Mouse (Mus musculus): Measurements from ENCODE around the gene Thoc5. TPM values are rescaled to one million over a fixed set of nuclear protein-coding genes. Genes with fewer than 3 reads are reported as not detected.

Gene Thoc5
- total RNA-seq, 2 experiments from 2014 or later = 18.2 to 19.6 TPM

DNA sequence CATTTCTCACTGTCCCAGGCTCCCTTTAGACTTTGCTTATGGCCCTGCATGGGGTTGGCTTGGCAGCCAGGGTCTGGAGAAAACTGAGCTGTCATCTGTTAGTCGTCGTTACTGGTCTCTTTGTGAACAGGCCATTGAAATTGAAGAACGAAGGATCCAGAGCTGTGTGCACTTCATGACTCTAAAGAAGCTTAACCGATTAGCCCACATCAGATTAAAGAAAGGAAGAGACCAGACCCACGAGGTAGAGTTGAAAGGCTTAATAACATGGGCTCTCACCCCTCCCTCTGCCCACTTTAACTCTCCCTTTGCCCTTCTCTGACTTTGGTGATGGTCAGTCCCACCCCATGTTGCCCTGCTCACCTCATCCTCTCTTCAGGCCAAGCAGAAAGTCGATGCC is 6.8 kb downstream of the Thoc5 start:
- DNase-seq (ENCODE audit: low spot score in 2 of 2) = no peak

DNA sequence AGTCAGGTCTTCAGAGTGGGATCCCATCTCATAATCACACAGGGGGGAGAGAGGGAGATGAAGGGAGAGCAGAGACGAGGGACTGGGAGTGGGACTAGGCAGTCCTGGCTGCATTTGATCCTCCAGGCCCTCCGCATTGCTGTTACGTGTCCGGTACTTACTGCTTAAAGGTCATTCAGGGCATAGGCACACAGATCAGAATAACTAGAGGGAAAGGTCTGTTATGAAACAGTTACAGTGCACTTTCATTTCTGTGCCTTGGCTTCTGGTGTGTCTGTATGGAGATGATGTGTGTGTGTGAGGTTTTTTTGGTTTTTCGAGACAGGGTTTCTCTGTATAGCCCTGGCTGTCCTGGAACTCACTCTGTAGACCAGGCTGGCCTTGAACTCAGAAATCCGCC is 11.1 kb downstream of the Thoc5 start:
- no peak for DNase-seq (ENCODE audit: low spot score in 2 of 2)

DNA sequence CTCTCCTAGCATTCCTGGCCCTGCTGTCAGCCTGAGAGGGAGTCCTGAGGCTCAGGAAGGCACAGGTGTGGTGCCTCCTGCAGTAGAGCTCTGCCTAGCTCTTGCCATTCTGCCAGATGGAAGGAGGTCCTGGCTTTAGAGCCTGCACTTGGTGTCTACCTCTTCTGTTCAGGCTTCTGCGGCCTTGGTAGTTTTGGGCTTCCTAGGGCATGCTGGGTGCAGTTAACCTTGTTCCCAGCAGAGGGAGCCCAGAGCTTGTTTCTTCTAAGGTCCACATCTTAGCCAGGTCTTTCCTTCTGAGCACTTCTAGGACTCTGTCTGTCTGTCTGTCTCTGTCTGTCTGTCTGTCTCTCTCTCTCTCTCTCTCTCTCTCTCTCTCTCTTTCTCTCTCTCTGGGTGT is 20.9 kb downstream of the Thoc5 start:
- DNase-seq (ENCODE audit: low spot score in 2 of 2) = peak in 1 of 2 experiments; percentile 25

DNA sequence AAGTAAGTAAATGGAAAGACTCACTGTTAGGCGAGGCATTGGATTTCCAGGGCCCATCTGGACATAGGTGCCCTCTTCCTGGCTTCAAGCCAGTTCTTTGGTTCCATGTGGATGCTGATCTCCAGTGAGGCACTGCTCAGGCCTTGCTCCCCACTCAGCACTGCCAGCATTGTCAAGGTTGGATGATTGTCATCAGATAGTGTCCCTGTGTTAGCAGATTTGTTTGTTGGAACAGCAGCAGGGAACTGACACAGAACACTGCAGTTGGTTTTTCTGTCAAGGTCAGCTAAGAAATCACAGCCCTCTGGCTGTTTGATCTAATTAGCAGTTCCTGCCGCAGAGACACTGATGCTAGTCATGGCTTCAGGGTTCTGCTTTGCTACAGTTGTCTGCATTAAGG is 26.2 kb downstream of the Thoc5 start:
- no peak for DNase-seq (ENCODE audit: low spot score in 2 of 2)

DNA sequence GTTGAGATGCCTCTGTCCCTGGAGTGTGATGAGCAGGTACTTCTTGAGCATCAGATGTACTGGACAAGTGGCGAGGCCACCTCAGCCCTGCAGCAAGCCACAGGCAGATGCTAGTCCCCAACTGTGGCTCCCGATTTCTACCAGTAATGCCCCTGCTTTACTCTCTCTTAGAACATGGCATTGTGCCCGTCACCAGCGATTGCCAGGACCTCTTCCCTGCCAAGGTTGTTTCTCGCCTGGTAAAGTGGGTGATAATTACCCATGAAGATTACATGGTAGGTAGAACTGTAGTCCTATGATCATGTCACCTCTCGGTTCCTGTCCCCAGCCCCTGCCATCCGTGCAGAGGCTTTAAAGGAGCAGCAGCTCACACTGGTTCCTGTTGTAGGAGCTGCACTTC is 26.6 kb downstream of the Thoc5 start:
- DNase-seq (ENCODE audit: low spot score in 2 of 2) = no peak

DNA sequence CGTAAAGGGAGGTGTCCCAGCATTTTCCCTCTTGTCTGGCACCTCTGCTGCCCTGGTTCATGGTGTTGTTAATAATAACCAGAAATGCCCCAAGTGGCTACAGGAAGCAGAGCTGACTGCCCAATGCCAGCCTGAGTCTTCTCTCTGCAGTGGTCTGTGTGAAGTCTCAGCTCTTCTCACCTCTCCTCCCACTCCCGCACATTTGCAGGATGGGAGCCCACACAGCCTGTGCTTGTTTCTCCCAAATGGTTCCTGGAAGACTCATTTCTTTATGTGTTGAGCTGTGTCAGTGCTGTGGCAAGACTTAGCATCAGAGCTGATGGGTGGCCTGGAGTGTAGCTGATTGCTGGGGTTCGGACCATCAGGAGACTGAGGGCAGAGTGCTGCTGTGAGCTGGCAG is 32.1 kb downstream of the Thoc5 start:
- no peak for DNase-seq (ENCODE audit: low spot score in 2 of 2)

DNA sequence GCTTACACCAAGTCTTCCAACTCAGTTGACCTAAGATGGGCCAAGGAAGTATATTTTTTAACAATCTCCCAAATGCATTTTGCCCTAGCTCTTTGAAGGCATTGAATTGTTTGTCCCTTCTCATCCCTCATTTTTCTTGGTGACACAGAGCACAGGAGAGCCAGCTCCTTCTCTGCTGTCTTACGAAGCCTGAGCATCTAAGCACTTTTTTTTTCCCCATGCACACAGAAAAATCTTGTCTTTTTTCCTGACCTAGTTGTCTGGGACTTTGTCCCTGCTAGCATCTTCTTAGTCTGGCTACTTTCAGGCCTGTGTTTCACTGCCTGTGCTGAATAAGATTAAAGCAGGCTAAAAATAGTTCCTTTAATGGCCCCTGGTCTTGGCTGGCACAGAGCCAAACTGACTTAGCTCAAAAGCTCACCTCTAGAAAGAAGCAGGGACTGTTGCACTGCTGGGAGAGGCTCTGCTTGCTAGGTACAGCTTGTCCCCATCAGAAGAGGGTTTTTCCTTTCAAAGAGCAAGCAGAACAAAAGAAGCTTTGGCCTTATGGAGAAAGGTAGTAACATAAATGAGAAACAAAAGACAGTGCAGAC is 36.0 kb downstream of the Thoc5 start:
- DNase-seq (ENCODE audit: low spot score in 2 of 2) = no peak

DNA sequence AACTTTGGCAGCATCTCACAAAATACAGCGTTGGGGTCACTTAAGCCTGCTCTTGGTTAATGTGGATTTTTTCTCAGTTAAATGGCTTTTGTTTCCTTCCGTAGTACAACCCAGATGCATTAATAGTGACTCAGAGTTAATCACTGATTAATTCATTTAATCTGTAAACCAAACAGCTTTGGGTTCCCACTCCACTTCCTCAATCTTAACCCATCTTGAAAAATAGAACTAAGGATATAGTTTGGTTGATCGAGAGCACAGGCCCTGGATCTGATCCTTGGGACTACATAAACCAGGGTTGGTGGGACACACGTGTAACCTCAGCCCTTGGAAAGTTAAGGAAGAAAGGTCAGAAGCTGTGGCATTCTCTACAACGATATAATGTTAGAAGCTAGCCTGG is 41.1 kb downstream of the Thoc5 start:
- no peak for DNase-seq (ENCODE audit: low spot score in 2 of 2)

DNA sequence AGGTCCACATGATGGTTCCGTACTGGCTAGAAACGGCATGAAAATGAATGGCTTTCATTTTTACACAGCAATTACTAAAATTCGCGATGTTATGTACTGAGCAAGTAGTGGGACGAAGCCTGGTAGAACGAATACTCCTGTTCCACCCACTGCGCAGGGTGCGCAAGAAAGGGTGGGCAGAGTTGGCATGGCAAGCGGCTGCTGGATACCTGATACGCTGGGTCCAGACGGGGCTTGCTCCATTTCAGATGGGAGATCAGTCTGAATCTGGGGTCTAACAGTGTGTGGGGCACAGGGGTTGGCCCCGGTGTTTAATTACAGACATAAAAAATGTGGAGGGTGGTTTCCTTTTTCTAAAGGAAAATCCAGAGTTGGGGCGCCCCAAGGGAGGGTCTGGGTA is 51.4 kb downstream of the Thoc5 start:
- no peak for DNase-seq (ENCODE audit: low spot score in 2 of 2)

DNA sequence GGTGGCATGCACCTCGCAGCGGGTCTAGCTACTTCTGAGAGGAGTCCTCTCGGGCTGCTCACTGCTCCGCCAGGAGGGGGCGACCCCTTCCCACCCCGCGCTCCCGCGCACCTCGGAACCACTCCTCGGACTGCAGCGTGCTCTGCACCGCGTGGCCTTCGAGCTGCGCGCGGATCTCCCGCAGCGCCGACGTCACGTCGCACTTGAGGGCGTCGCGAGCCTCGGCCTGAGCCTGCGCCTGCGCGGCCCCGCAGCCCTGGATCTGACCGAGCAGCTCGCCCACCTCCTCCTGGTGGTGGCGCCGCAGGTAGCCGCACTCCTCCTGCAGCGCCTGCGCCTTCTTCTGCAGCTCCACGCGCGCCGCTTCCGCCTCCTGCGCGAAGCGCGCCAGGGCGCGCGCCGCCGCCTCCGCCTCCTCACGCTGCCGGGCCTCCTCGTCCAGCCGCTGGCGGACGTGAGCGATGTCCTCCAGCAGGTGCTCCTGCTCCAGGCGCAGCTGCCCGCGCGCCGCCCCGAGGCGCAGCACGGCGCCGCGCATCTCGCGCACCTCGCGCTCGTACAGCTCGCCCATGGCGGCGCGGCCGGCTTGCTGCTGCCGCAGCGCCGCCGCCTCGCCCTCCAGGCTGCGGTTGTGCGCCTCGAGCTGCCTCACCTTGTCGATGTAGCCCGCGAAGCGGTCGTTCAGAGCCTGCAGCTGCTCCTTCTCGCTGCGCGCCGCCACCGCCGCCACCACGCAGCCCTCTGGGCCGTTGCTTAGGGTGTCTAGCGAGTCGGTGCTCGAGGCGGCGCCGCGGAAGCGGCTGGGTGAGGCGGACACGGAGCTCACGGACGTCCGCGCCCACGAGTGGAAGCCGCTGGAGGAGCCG is 52.1 kb downstream of the Thoc5 start:
- DNase-seq (ENCODE audit: low spot score in 2 of 2) = peak in 1 of 2 experiments; percentile 25

DNA sequence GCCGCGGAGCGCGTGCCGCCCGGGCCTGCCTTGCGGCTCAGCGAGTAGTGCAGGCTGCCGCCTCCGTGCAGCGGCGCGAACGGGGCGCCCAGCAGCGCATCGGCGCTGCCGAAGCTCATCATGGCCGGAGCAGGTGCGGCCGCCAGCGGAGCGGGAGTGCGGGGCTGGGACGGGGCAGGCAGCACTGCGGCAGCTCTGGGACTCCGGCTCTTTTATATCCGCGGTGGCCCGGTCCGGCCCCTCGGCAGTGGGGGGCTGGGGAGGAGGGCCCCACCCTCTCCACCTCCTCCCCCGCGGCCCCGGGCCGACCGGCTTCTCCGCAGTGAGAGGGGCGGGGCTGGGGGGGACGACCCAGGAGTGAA is 52.7 kb downstream of the Thoc5 start, which contains the start of gene Nefh:
Gene Nefh (minus strand): TSS at position 252 of the 362 bp plus-strand sequence.
- no peak for DNase-seq (ENCODE audit: low spot score in 2 of 2)

DNA sequence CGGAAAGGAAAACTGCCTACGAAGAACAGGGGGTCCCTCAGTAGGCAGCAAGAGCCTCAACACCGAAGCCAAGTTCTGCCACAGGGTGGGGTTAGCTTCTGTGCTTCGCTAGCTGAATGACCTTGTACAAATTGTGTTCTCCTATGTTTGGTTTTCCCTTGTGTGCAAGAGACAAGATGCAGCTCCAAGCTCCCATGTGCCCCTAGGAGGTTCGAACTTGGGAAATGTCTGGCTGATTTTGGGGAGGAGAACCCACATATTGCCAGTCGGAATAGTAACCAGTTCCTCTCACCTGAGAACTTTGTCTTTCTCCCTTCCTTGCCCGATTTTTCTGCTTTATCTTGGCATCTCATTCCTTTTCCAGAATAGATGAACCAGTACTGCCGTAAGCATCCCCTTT is 53.7 kb downstream of the Thoc5 start:
- DNase-seq (ENCODE audit: low spot score in 2 of 2) = no peak

DNA sequence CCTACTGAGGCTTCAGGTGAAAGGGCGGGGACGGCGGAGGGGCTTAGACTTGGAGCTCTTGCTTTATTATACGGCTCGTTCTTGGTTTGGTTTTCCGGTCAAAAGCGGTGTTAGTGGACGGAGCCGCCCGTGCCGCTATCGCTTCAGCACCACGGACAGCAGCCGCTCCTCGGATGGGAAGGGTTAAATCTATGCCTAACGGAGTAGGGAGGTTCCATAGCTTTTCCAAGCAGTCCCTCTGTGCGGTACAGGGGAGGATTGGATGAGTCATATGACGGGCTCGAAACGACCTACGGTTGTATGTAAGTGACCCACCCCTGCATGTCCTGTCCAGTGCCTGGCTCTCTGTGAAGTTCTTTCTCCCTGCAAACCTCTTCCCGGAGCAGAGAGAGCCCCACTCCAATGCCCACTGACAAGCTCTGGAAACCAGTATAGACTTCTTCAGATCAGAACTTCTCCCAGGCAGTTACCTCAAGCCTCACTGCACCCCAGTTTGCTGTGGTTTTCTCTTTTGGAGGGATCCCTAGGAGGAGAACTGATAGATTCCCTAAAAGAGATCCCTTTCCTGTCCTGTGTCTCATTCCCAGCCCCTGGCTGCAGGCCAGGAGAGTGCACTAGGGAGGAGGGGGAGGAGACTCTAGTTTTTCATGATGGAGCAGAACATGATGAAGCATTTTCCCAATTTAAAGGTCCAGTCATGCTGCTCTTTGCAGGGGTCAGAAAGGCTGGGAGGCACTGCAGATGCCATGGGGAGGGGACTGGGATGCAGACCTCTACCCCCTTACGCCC is 54.3 kb downstream of the Thoc5 start:
- DNase-seq (ENCODE audit: low spot score in 2 of 2) = peak in 1 of 2 experiments; percentile 66

DNA sequence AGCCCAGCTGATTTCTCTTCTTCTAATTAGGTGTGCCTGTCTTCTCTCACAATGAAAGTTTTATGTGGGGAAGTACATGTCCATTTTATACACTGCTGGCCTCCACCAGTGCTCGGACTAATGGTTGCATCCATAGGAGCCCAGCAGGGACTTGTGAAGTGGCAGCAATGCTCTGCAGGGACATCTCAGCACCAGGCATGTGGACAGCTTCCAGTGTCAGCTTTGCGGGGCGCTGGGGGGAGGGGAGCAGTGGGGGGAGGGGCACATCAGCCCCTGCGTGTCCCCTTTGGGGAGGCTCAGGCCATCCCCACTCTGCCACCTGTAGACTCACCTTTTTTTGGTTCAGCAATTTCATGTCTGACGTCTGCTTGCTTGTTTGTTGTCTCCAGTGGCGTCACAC is 58.3 kb downstream of the Thoc5 start:
- DNase-seq (ENCODE audit: low spot score in 2 of 2) = no peak

DNA sequence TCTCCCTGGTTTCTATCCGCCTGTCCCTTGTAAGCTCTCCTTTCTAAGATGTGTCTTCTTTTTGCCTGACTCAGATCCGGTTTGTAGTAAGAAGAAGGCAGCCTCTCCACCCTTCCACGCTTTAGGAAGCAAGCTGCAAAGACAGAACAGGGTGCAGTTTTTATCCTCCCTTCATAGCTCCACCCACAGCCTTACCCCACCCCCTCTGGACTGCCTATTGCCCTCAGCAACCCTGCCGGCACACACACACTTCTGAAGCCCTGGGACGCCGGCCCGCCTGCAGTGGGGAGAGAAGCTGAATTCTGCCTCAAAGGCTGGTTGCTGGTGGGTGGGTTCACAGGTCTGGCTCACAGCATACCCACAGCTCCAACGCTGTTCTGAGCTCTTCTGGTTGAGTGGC is 58.8 kb downstream of the Thoc5 start:
- DNase-seq (ENCODE audit: low spot score in 2 of 2) = no peak

DNA sequence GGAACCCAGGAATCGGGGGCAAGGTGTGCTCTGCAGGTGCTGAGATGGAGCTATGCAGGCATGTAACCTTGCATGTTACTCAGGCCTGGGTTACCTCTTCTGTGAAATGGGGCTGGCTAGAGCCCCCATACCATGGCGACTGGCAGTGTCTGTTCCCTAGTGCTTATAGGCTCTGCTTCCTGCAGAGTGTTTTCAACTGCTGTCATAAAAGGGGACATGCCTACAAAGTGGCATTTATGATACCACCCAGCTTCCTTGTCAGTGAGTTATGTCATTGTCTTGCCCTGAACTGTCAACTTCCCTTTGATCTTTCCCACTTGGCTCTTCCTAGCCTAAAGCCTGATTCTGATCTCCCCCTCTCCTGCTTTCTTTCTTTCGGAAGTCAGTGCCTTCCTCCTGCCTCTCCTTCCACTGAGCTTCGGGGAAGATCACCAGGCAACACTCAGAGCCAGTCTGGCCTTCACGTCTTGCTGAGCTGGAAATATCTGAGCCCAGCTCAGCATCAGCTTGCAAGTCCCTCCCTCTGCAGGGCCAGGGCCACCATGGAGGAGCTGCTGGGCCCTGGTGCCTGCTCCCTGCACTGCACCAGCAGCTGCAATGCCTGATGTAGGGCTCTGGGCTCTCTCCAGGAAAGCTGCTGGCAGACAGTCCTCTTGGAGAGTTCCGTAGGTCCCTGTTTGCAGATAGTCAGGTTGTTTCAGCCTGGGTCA is 68.1 kb downstream of the Thoc5 start:
- no peak for DNase-seq (ENCODE audit: low spot score in 2 of 2)

DNA sequence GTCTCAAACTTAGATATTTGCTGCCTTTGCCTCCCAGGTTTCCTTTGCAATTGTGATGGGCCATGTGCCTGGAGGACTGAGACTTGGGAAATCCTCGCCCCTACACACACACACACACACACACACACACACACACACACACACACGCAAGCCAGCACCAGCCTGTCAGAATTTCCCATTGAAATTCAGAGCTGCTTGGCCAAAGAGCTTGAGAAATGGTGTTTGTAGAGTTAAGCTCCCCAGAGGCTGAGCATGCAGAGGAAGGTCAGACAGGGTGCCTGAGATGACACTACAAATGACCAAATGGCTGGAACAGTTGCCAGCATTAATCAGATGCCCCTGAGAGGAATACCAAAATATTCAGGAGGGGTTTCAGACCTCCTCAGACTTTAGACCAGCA is 71.2 kb downstream of the Thoc5 start:
- no peak for DNase-seq (ENCODE audit: low spot score in 2 of 2)

DNA sequence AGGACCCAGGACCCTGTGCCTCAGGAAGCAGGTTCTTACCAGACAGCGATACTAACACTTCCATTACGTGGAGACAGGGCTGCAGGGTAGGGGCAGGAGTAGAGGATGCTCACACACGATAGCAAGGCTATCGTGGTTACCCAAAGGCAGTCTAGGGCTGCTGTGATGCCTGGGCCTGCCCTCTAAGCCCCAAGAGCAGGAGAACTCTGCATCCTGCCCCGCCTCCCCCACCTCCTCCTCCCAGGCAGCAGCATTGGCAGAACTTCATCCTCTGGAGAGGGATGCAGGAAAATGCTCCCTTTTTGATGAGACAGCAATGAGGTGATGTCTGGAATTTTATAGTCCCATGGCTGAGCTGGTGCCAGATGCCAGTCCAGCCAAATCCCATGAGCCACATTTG is 71.8 kb downstream of the Thoc5 start:
- DNase-seq (ENCODE audit: low spot score in 2 of 2) = no peak

DNA sequence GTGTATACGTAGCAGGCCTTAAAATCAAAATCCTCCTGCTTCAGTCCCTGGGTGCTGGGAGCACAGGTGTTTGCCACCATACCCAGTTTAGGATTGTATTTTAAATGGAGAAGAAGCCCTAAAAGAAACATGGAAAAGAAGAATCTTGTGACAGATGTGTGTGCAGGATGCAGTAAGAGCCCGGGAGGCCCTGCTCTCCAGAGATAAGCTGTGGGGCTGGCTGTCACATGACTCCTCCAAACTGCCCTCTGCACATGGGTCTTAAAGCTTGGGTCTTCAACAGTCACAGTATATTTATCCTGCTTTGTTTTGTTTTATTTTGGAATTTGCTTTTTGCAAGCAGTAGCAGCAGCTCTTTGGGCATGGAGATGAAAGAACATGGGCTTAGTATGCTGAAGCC is 72.4 kb downstream of the Thoc5 start:
- DNase-seq (ENCODE audit: low spot score in 2 of 2) = no peak

DNA sequence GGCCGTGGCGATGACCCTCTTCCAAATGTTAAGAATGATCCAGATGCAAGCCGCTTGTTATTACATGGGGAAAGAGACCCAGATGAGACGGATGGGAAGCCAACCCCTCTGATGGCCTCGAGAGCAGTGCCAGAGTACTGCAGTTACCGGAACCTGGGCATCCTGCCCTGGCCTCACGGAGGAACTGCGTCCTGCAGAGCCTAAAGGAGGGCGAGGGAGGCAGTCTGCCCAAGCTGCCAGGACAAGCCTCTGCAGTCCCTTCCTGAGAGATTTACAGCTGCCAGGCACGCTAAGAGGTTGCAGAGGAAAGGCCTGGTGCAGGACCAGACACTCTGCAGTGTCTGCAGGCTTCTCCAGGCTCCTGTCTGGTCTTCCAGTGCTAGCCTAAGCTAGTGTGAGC is 73.3 kb downstream of the Thoc5 start:
- peak in 1 of 2 experiments; percentile 39 for DNase-seq (ENCODE audit: low spot score in 2 of 2)
